Mouse (Mus musculus): ENCODE results near the gene Plin2. TPM values are rescaled to one million over a fixed set of nuclear protein-coding genes. Genes with fewer than 3 reads are reported as not detected.
A peak's percentile ranks its signal among the peaks of the same experiment; 100 is the strongest.

The Plin2 gene
- polyA plus RNA-seq (2016; fragmentation: Nextera tagmentation; extraction: Ambion mirVana) = 74.0 and 90.7 TPM in 2 replicates

DNA sequence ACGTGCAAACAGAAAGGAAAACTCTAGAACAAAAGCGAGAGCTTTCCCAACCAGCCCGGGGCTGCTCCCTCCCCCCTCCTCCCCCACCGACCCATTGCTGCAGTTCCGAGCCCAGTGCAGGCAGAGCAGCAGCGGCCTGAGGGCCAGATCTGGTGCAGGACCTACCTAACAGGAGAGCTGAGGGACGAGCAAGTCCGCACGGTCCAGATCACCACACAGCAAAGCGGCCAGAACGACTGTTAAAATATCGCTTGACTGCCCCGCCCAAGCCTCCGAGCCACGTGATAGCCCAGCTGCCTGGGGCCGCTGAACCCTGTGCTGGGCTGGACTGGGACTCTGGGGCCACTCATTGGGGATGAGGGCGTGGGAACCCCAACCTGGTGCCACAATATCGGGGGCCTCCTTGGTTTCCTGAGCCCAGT is at the start of gene Plin2:
TSS of gene Plin2 (minus strand) at position 281 of the 422 bp plus-strand sequence.
- Histone ChIP-seq H3K27ac (peak within 1 kb of the TSS; percentile 96), H3K4me1 (peaks cover 37% of the 10 kb centered on the region), H3K36me3 (peaks cover 30% of the 10 kb centered on the region), H3K4me3 (peak within 1 kb of the TSS; percentile 84), H3K27me3 (ENCODE audit: insufficient read depth, poor library complexity, severe bottlenecking) (no peaks in the 10 kb centered on the region), H3K9me3 (no peaks in the 10 kb centered on the region)
- DNase-seq (ENCODE audit: low spot score) = peak; percentile 93
- 1% methylated on average over 18 of the region's 18 CpGs for WGBS

DNA sequence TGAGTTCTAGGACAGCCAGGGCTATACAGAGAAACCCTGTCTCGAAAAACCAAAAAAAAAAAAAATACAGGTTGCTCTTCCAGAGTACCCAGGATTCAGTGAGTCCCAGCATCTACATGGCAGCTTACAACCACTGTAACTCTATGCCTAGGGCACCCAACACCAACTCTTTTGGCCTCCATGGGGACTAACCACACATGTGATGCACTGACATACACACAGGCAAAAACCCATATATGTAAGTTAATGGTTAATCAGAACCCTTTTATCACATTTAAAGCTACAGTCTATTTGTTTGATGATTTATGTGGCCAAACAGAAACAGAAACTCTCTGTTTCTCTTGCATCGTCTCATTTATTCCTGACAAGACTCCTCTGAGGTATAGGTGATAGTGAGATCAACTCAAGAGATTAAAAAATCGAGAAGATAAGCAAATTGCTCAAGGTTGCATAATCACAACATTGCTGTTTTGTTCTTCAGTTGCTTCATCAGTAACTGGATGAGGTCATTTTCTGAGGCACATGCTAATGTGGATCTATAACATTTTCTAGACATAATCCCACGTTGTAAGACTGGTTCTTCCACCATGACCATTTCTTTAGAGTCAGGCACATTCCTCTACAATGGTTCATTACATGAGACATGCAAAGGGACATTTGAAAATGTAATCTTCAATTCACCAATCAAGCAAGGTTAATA is 49.2 kb upstream of the Plin2 start:
- WGBS = 73% methylated on average over 4 of the region's 4 CpGs

DNA sequence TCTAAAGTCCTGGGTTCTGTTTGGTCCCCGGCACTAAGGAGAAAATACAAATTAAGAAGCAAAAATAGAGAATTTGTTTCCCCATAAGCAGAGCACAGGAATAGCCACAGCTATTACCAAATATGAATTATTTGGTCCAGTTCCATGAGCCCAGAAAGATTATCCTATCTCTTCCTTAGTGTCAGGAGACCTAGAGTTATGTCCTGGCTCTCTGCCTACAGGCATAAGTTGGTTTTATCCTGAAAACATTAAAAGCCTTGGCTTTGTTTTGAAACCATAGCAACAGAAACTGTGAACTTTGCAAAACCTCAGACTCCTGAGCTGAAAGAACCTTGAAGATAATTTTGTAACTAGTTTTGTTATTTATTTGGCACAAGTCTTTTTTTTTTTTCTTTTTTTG is 47.3 kb upstream of the Plin2 start:
- Histone ChIP-seq H3K4me1 (no peaks in the 10 kb centered on the region), H3K27ac (no peak overlapping the region), H3K9me3 (no peaks in the 10 kb centered on the region), H3K27me3 (ENCODE audit: insufficient read depth, poor library complexity, severe bottlenecking) (no peaks in the 10 kb centered on the region), H3K36me3 (no peaks in the 10 kb centered on the region), H3K4me3 (no peak overlapping the region)
- DNase-seq (ENCODE audit: low spot score) = no peak
- WGBS = 79% methylated on average over 1 of the region's 1 CpGs

More for the DNA sequence above, 49.2 kb upstream of the Plin2 start:
- H3K27me3 ChIP-seq (ENCODE audit: insufficient read depth, poor library complexity, severe bottlenecking) = no peaks in the 10 kb centered on the region
- H3K9me3 ChIP-seq = no peaks in the 10 kb centered on the region
- no peak for DNase-seq (ENCODE audit: low spot score)
- H3K4me3 ChIP-seq = no peak overlapping the region
- H3K27ac ChIP-seq = no peak overlapping the region
- H3K36me3 ChIP-seq = no peaks in the 10 kb centered on the region
- no peaks in the 10 kb centered on the region for H3K4me1 ChIP-seq

DNA sequence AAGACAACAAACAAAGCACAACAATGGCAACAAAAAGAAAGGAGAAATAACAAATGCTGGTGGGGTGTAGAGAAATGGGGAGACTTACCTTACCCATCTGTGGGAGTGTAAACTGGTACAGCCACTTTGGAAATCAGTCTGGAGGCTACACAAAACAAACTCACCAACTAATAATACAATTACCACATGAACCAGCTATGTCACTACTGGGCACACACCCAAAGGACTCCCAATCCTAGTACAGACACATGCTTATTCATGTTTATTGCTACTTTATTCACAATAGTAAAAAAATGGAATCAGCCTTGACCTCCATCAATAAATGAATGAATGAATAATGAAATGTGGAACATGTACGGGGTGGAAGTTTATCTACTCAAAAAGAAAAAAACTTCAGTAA is 45.5 kb upstream of the Plin2 start:
- WGBS = 88% methylated on average over 1 of the region's 1 CpGs
- Histone ChIP-seq H3K4me3 (no peak overlapping the region), H3K9me3 (no peaks in the 10 kb centered on the region), H3K27ac (no peak overlapping the region), H3K36me3 (no peaks in the 10 kb centered on the region), H3K4me1 (no peaks in the 10 kb centered on the region), H3K27me3 (ENCODE audit: insufficient read depth, poor library complexity, severe bottlenecking) (no peaks in the 10 kb centered on the region)
- no peak for DNase-seq (ENCODE audit: low spot score)

DNA sequence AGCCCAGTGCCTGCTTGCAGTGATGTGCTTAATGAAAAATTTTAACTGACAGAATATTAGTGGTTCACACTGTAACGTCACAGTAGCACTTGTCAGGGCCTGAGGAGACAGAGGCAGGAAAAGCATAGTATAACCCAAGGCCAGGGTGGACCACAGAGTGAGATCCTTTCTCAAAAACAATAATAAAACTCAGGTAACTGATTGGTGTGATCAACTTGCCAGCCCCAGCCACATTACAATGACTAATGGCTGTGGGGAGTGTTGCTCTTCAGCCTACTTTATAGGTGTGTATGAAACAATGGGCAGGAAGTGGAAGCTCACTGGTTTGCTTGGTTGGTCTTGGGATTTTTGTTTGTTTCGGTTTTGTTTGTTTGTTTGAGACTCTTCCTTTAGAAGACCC is 43.7 kb upstream of the Plin2 start:
- no peaks in the 10 kb centered on the region for H3K9me3 ChIP-seq
- 61% methylated on average over 2 of the region's 2 CpGs for WGBS
- H3K27me3 ChIP-seq (ENCODE audit: insufficient read depth, poor library complexity, severe bottlenecking) = no peaks in the 10 kb centered on the region
- no peak overlapping the region for H3K4me3 ChIP-seq
- H3K27ac ChIP-seq = no peak overlapping the region
- no peak for DNase-seq (ENCODE audit: low spot score)
- H3K36me3 ChIP-seq = no peaks in the 10 kb centered on the region
- no peaks in the 10 kb centered on the region for H3K4me1 ChIP-seq

DNA sequence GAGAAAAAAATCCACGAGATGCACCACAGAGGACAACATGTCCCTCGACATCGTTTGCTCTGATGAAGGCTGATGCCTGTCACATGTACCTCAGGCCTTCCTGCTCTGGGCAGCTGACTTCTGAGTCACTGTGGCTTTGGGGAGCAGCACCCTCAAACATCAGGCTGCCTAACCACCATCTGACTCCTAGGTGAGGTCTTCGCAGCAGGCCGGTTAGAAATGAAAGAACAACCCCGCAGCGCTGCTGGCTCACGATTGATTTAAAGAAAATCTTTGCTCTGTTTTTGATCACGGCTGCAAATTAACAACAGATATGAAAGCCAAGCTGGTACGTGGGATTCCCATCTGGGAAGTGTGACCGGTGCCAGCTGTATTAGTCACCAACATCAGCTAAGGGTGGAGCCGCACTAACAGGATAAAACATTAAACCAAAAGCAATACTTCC is 42.9 kb upstream of the Plin2 start:
- H3K4me3 ChIP-seq = no peak overlapping the region
- 85% methylated on average over 12 of the region's 12 CpGs for WGBS
- H3K27ac ChIP-seq = no peak overlapping the region
- no peaks in the 10 kb centered on the region for H3K36me3 ChIP-seq
- H3K9me3 ChIP-seq = no peaks in the 10 kb centered on the region
- H3K4me1 ChIP-seq = no peaks in the 10 kb centered on the region
- no peaks in the 10 kb centered on the region for H3K27me3 ChIP-seq (ENCODE audit: insufficient read depth, poor library complexity, severe bottlenecking)
- DNase-seq (ENCODE audit: low spot score) = no peak

DNA sequence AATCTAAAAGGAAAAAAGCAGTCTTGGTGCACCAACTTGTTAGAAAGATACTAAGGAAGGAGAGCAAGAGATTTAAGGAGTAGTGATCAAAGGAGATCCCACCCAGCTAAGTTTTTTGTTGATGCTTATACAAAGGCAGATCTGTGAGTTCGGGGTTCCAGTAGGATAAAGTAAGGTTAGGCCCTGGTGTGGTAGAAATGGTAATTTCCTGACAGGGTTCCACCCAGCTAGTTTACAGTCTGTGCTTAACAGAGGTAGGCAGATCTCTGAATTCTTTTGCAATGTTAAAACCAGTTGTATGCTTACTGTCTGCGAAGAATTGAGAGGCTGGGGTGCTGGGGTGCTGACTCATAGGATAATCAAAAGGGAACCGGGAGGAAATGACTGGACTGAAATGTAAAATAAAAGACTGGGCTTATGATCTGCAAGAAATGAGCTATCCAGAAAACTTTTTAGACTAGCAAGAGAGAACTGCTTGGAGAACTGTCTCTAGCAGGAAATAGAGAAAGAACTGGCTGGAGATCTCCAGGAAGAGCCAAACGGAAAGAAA is 40.9 kb upstream of the Plin2 start:
- DNase-seq (ENCODE audit: low spot score) = no peak
- Histone ChIP-seq H3K36me3 (no peaks in the 10 kb centered on the region), H3K27me3 (ENCODE audit: insufficient read depth, poor library complexity, severe bottlenecking) (no peaks in the 10 kb centered on the region), H3K4me3 (no peak overlapping the region), H3K4me1 (no peaks in the 10 kb centered on the region), H3K27ac (no peak overlapping the region), H3K9me3 (no peaks in the 10 kb centered on the region)
- whole genome bisulfite sequencing = 64% methylated on average over 4 of the region's 4 CpGs

DNA sequence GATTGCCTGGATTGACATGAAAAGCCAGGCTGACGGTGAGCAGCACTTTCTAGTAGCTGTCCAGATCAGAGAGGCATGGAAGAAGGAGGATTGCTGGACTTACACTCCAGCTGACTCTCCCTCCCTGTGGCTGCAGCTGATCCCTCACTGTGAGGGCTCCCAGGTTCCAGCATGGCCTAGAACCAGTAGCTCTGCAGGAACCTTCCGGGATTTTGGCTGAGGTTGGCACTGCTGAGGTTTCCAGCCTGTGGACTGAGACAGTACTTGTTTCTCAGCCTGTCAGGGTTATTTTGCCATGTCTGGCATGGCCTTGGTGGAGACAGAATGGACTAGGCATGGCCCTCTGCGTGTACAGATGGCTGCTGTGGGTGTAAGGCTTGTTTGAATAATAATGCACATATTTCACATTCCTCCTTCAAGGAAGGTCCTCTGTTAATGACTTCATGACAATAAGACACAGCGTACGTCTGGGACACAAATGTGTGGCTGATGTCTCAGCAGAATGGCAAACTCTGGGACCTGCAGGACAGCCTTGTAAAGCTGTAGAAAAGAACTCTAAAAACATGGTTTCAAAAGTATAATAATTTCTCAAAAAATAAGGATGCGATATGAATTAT is 40.3 kb upstream of the Plin2 start:
- H3K36me3 ChIP-seq = no peaks in the 10 kb centered on the region
- no peak for DNase-seq (ENCODE audit: low spot score)
- H3K27ac ChIP-seq = no peak overlapping the region
- H3K4me3 ChIP-seq = no peak overlapping the region
- H3K4me1 ChIP-seq = no peaks in the 10 kb centered on the region
- WGBS = 75% methylated on average over 6 of the region's 6 CpGs
- no peaks in the 10 kb centered on the region for H3K9me3 ChIP-seq
- no peaks in the 10 kb centered on the region for H3K27me3 ChIP-seq (ENCODE audit: insufficient read depth, poor library complexity, severe bottlenecking)

DNA sequence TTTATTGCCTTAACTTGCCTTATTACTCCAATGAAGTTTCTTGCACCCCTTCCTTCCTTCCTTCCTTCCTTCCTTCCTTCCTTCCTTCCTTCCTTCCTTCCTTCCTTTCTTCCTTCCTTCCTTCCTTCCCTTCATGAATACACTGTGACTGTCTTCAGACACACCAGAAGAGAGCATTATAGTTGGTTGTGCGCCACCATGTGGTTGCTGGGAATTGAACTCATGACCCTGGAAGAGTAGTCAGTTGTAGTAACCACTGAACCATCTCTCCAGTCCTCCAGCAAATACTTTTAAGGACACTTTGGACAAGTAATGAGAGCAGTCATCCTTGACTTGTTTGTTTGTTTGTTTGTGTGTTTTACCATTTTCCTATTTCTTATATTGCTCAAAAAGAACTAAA is 38.9 kb upstream of the Plin2 start:
- no peak overlapping the region for H3K27ac ChIP-seq
- no peaks in the 10 kb centered on the region for H3K4me1 ChIP-seq
- no peak for DNase-seq (ENCODE audit: low spot score)
- WGBS = 34% methylated on average over 1 of the region's 1 CpGs
- H3K27me3 ChIP-seq (ENCODE audit: insufficient read depth, poor library complexity, severe bottlenecking) = no peaks in the 10 kb centered on the region
- no peaks in the 10 kb centered on the region for H3K36me3 ChIP-seq
- no peaks in the 10 kb centered on the region for H3K9me3 ChIP-seq
- no peak overlapping the region for H3K4me3 ChIP-seq

DNA sequence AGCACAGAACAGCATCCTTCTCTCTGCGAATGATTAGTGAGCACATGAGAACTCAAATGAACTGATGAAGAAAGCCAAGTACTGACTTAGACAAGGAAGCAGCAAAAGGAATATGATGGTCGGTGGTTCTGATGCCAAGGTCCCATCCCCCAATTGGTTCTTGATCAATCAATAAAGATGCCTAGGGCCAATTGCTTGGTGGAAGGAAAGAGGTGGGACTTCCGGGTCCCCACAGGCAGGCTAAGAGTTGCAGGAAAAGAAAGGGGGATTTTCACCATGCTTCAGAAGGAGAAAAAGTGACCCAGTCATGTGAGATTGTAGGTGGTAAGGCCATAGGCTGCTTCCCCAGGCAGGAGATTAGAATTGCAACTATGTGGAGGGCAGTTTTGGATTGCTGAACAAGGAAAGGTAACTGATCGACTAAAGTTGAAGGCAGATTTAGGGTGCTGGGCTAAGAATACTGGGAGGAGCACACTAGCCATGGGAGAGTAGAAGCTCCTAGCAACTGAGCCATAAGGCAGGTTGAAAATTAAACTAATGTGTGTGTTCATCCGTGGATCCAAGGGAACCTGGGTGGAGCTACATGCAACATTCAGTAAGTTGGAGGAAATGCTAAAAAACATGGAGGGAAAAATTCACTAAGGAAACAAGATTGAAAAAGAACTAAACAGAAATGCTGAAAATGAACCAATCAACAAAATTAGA is 29.5 kb upstream of the Plin2 start:
- Histone ChIP-seq H3K4me1 (no peaks in the 10 kb centered on the region), H3K27me3 (ENCODE audit: insufficient read depth, poor library complexity, severe bottlenecking) (no peaks in the 10 kb centered on the region), H3K36me3 (no peaks in the 10 kb centered on the region), H3K27ac (no peak overlapping the region), H3K9me3 (no peaks in the 10 kb centered on the region), H3K4me3 (no peak overlapping the region)
- no peak for DNase-seq (ENCODE audit: low spot score)
- 60% methylated on average over 5 of the region's 5 CpGs for WGBS

DNA sequence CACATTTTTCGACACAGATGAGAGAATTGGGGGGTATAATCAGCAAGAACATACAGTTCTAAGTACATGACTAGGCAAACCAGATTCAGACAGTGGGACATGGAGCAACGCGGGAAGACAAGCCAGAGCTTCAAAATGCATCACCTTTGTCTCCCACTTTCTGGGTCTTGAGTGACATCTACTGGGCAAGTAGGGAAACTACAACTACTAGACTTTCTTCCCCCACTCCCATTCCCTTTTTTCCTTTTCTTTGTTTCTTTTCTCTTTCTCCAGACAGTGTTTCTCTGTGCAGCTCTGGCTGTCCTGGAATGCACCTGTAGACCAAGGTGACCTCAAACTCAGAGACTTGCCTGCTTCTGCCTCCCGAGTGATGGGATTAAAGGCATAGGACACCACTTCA is 27.0 kb upstream of the Plin2 start:
- no peak overlapping the region for H3K4me3 ChIP-seq
- WGBS = 8% methylated on average over 4 of the region's 4 CpGs
- no peak overlapping the region for H3K27ac ChIP-seq
- no peaks in the 10 kb centered on the region for H3K4me1 ChIP-seq
- no peaks in the 10 kb centered on the region for H3K36me3 ChIP-seq
- no peaks in the 10 kb centered on the region for H3K27me3 ChIP-seq (ENCODE audit: insufficient read depth, poor library complexity, severe bottlenecking)
- no peaks in the 10 kb centered on the region for H3K9me3 ChIP-seq
- peak; percentile 84 for DNase-seq (ENCODE audit: low spot score)

DNA sequence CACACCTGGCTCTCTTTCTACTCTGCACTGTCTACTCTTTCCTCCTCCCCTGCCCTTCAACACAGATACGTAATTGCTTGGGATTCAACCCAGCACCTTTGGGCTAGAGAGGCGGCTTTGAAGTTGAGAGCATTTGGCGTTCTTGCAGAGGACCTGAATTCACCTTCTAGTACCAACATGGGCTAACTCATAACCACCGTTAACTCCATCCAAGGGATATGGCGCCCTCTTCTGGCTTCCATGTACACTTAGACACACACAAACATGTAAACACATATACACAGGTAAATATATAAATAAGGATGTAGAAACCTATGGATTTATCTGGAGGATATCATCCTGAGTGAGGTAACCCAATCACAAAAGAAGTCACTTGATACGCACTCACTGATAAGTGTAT is 25.2 kb upstream of the Plin2 start:
- no peaks in the 10 kb centered on the region for H3K9me3 ChIP-seq
- H3K36me3 ChIP-seq = no peaks in the 10 kb centered on the region
- H3K27me3 ChIP-seq (ENCODE audit: insufficient read depth, poor library complexity, severe bottlenecking) = no peaks in the 10 kb centered on the region
- no peak overlapping the region for H3K27ac ChIP-seq
- H3K4me1 ChIP-seq = 0 out of 2 replicates have a peak, but pooled peaks cover 2% of the 10 kb centered on the region
- no peak for DNase-seq (ENCODE audit: low spot score)
- 33% methylated on average over 6 of the region's 6 CpGs for WGBS
- no peak overlapping the region for H3K4me3 ChIP-seq

DNA sequence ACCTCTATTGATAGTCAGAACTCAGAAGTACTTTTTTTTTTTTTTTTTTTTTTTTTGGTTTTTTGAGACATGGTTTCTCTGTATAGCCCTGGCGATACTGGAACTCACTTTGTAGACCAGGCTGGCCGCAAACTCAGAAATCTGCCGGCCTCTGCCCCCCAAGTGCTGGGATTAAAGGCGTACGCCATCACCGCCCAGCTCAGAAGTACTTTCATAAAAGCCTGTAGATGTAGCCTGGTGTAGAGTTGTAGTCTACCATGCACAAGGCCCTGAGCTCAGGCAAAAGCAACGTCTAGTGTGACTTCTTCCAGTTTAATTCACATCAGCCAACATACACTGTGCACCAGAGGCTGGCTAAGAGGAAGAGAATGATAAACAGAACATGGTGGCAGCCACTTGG is 23.1 kb upstream of the Plin2 start:
- no peak for DNase-seq (ENCODE audit: low spot score)
- H3K4me1 ChIP-seq = peaks cover 9% of the 10 kb centered on the region; the same call in 1 of the 2 replicates
- 83% methylated on average over 7 of the region's 7 CpGs for WGBS
- no peaks in the 10 kb centered on the region for H3K27me3 ChIP-seq (ENCODE audit: insufficient read depth, poor library complexity, severe bottlenecking)
- no peak overlapping the region for H3K27ac ChIP-seq
- no peaks in the 10 kb centered on the region for H3K9me3 ChIP-seq
- H3K4me3 ChIP-seq = no peak overlapping the region
- no peaks in the 10 kb centered on the region for H3K36me3 ChIP-seq

Measured in heart, embryonic 10.5 days (tissue).